Mouse (Mus musculus): ENCODE measurements around the gene Pax9. TPM values are rescaled to one million over a fixed set of nuclear protein-coding genes. Genes with fewer than 3 reads are reported as not detected.

Gene Pax9
- polyA plus RNA-seq, 1 experiment from 2014 or later, result 0.04 TPM

GRCm38 (mm10) chr12:56699915-56700900 lies 8.6 kb downstream of the Pax9 start:
- no peak for TF ChIP-seq CTCF (IDR thresholded peaks at IDR 0.05; ENCODE audit: low read depth)
- no peak for DNase-seq (ENCODE audit: low spot score)
- H3K27ac ChIP-seq, result no peak overlapping the region

DNA sequence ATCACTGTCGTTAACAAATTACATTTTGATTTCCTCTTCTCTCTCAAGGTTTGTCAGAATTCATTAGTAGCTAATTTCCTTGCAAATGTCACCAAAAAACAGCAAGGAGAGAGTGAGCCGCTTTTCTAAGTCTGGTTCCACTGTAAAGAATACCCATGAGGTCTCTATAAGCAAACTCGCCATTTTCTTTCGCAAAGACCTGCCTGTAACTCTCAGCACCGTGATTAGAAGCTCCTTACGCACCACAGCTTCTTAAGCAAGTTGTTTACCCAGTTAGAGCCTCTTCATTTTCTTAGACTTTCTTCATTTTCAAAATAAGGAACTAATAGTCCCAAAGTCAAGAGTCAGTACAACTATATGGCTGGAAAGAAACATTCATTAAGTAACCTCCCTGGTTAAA lies 9.4 kb downstream of the Pax9 start:
- Histone ChIP-seq H3K9ac (ENCODE audit: low read depth, low read length) (no peak overlapping the region), H3K4me2 (ENCODE audit: low read length) (no peak overlapping the region), H3K9me3 (replicated peaks; ENCODE audit: low read length) (no peaks in the 10 kb centered on the region), H3K4me3 (replicated peaks; ENCODE audit: low read depth, low read length) (no peak overlapping the region), H3K27me3 (ENCODE audit: insufficient read depth, low read length) (peaks cover 65% of the 10 kb centered on the region), H3K36me3 (ENCODE audit: insufficient read depth, low read length) (no peaks in the 10 kb centered on the region), H3K27ac (no peak overlapping the region), H3K4me1 (replicated peaks; ENCODE audit: insufficient read depth, low read length) (peaks cover 12% of the 10 kb centered on the region)
- TF ChIP-seq CTCF (IDR thresholded peaks at IDR 0.05; ENCODE audit: low read depth), result no peak
- DNase-seq (ENCODE audit: low spot score) (no peak), ATAC-seq (replicated peaks; ENCODE audit: low FRiP score, low read depth) (no peak)
- 20% methylated on average over 6 of the region's 6 CpGs for WGBS

More at GRCm38 (mm10) chr12:56699915-56700900, 8.6 kb downstream of the Pax9 start:
- Histone ChIP-seq H3K4me2 (ENCODE audit: low read length) (no peak overlapping the region), H3K4me1 (replicated peaks; ENCODE audit: insufficient read depth, low read length) (peaks cover 20% of the 10 kb centered on the region), H3K4me3 (replicated peaks; ENCODE audit: low read depth, low read length) (no peak overlapping the region), H3K36me3 (ENCODE audit: insufficient read depth, low read length) (no peaks in the 10 kb centered on the region), H3K27me3 (ENCODE audit: insufficient read depth, low read length) (peaks cover 70% of the 10 kb centered on the region), H3K9ac (ENCODE audit: low read depth, low read length) (no peak overlapping the region), H3K9me3 (replicated peaks; ENCODE audit: low read length) (no peaks in the 10 kb centered on the region)
- ATAC-seq (replicated peaks; ENCODE audit: low FRiP score, low read depth), result no peak
- WGBS, result 9% methylated on average over 44 of the region's 44 CpGs

DNA sequence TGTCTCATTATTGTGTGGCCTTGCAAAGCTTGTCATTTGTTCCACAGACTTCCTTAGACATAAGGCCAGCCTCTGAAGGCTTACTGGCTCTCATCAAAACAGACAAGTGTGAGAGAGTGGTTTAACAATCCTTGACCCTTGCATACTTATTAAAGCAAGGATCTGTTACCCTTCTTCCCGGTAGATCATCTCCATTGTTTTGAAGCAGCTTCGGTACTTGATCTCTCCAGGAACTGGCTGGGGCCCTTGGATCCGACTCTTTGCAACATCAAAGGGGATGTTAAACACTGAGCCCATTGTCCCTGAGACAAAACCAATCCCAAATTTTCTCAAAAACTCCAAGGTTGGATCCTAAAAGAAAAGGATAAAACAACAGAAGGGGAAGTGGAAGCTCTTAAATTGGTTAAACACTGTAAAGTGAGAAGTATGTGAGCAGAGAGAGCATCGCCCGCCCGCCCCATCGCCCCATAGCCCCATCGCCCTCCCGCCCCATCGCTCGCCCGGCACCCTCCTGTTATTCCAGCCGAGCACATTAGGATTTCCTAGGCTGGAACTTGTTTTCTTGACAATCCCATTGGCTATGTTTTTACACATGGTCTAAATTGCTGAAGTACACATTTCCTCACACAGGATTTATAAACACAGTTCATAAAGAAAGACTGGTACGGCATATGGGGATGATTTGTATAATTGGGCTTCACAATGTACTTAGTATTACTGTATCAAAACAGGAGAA lies 26.6 kb downstream of the Pax9 start:
- Histone ChIP-seq H3K27ac (no peak overlapping the region), H3K36me3 (ENCODE audit: insufficient read depth, low read length) (no peaks in the 10 kb centered on the region), H3K27me3 (ENCODE audit: insufficient read depth, low read length) (peaks cover 6% of the 10 kb centered on the region; the same call in 1 of the 2 replicates), H3K4me1 (replicated peaks; ENCODE audit: insufficient read depth, low read length) (no peaks in the 10 kb centered on the region), H3K4me3 (replicated peaks; ENCODE audit: low read depth, low read length) (no peak overlapping the region), H3K9me3 (replicated peaks; ENCODE audit: low read length) (no peaks in the 10 kb centered on the region), H3K4me2 (ENCODE audit: low read length) (no peak overlapping the region), H3K9ac (ENCODE audit: low read depth, low read length) (no peak overlapping the region)
- WGBS, result 16% methylated on average over 14 of the region's 14 CpGs
- no peak for ATAC-seq (replicated peaks; ENCODE audit: low FRiP score, low read depth)
- TF ChIP-seq CTCF (IDR thresholded peaks at IDR 0.05; ENCODE audit: low read depth), result no peak
- DNase-seq (ENCODE audit: low spot score), result no peak

- no peaks in the 10 kb centered on the region for H3K36me3 ChIP-seq (ENCODE audit: insufficient read depth, low read length)
- no peaks in the 10 kb centered on the region for H3K4me1 ChIP-seq (replicated peaks; ENCODE audit: insufficient read depth, low read length)
- H3K27me3 ChIP-seq (ENCODE audit: insufficient read depth, low read length), result peaks cover 6% of the 10 kb centered on the region; the same call in 1 of the 2 replicates
- H3K4me3 ChIP-seq (replicated peaks; ENCODE audit: low read depth, low read length), result no peak overlapping the region
- H3K9ac ChIP-seq (ENCODE audit: low read depth, low read length), result no peak overlapping the region
- DNase-seq (ENCODE audit: low spot score), result no peak
- ATAC-seq (replicated peaks; ENCODE audit: low FRiP score, low read depth), result no peak
- no peaks in the 10 kb centered on the region for H3K9me3 ChIP-seq (replicated peaks; ENCODE audit: low read length)
- H3K27ac ChIP-seq, result no peak overlapping the region
- 31% methylated on average over 6 of the region's 6 CpGs for WGBS
- H3K4me2 ChIP-seq (ENCODE audit: low read length), result no peak overlapping the region
- TF ChIP-seq CTCF (IDR thresholded peaks at IDR 0.05; ENCODE audit: low read depth), result no peak
Measured at GRCm38 (mm10) chr12:56718707-56719051, 27.1 kb downstream of the Pax9 start.

DNA sequence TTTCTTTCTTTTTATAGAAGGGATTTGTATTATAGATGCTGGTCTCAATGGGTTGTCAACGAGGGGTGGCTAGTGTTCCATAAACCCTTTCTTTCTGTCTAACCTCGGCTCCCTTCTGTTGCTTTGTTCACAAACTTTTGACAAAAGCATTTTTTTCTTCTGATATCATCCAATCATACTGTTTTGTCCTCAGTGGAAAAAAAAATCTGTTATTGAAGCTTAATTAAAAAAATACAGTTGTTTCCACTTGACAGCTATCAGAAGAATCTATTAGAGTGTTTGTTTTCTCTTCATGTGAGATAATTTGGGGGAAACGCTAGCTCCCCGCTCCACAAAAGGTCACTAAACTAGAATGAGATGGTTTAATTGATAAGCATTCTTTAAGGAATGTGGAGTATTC lies 36.1 kb downstream of the Pax9 start:
- H3K4me3 ChIP-seq (replicated peaks; ENCODE audit: low read depth, low read length), result no peak overlapping the region
- no peak overlapping the region for H3K4me2 ChIP-seq (ENCODE audit: low read length)
- no peaks in the 10 kb centered on the region for H3K27me3 ChIP-seq (ENCODE audit: insufficient read depth, low read length)
- WGBS, result 66% methylated on average over 4 of the region's 4 CpGs
- no peak overlapping the region for H3K9ac ChIP-seq (ENCODE audit: low read depth, low read length)
- H3K4me1 ChIP-seq (replicated peaks; ENCODE audit: insufficient read depth, low read length), result no peaks in the 10 kb centered on the region
- no peaks in the 10 kb centered on the region for H3K9me3 ChIP-seq (replicated peaks; ENCODE audit: low read length)
- DNase-seq (ENCODE audit: low spot score), result no peak
- H3K36me3 ChIP-seq (ENCODE audit: insufficient read depth, low read length), result no peaks in the 10 kb centered on the region
- ATAC-seq (replicated peaks; ENCODE audit: low FRiP score, low read depth), result no peak
- no peak overlapping the region for H3K27ac ChIP-seq
- TF ChIP-seq CTCF (IDR thresholded peaks at IDR 0.05; ENCODE audit: low read depth), result no peak

GRCm38 (mm10) chr12:56737104-56737503 lies 45.5 kb downstream of the Pax9 start:
- no peak overlapping the region for H3K9ac ChIP-seq (ENCODE audit: low read depth, low read length)
- H3K4me1 ChIP-seq (replicated peaks; ENCODE audit: insufficient read depth, low read length), result no peaks in the 10 kb centered on the region
- H3K4me3 ChIP-seq (replicated peaks; ENCODE audit: low read depth, low read length), result no peak overlapping the region
- no peaks in the 10 kb centered on the region for H3K27me3 ChIP-seq (ENCODE audit: insufficient read depth, low read length)
- H3K36me3 ChIP-seq (ENCODE audit: insufficient read depth, low read length), result no peaks in the 10 kb centered on the region
- no peaks in the 10 kb centered on the region for H3K9me3 ChIP-seq (replicated peaks; ENCODE audit: low read length)
- no peak overlapping the region for H3K27ac ChIP-seq
- ATAC-seq (replicated peaks; ENCODE audit: low FRiP score, low read depth), result no peak
- WGBS, result 81% methylated on average over 4 of the region's 4 CpGs
- no peak overlapping the region for H3K4me2 ChIP-seq (ENCODE audit: low read length)
- no peak for DNase-seq (ENCODE audit: low spot score)
- TF ChIP-seq CTCF (IDR thresholded peaks at IDR 0.05; ENCODE audit: low read depth), result no peak

Other genes starting within 250 kb of the Pax9 start
- gene Nkx2-1, start 154.9 kb upstream of the Pax9 start, polyA plus RNA-seq (2015; fragmentation: Nextera tagmentation; extraction: Ambion mirVana), result not detected in 2 replicates
- not detected in 2 replicates for gene Nkx2-9, start 78.5 kb upstream of the Pax9 start, polyA plus RNA-seq (2015; fragmentation: Nextera tagmentation; extraction: Ambion mirVana)